Mouse (Mus musculus): ENCODE measurements around the gene Camk1d.

DNA sequence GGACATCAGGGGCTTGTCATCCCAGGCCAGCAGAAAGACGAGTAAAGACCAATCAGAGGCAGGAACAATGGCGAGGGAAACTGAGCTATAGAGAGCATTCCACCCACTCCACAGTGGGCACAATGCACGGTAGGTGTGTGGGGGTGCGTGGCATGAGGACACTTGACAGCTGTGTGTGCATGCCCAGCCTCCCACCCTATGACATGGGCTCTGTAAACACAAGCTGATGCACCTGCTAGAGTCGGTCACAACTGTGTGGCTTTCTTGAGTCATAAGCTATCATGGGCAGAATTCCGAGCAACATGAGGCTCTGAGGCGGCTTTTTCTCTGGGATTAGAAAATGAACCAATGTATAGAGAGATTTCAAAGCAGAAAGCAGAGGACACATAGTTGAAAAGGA is 333.3 kb downstream of the Camk1d start:
- no peak for TF ChIP-seq POLR2A (IDR thresholded peaks at IDR 0.05; ENCODE audit: borderline replicate concordance, insufficient read depth, low read length)
- TF ChIP-seq CTCF (IDR thresholded peaks at IDR 0.05; ENCODE audit: borderline replicate concordance, insufficient read depth, low read depth, low read length): no peak
